In the genomic region with DNA sequence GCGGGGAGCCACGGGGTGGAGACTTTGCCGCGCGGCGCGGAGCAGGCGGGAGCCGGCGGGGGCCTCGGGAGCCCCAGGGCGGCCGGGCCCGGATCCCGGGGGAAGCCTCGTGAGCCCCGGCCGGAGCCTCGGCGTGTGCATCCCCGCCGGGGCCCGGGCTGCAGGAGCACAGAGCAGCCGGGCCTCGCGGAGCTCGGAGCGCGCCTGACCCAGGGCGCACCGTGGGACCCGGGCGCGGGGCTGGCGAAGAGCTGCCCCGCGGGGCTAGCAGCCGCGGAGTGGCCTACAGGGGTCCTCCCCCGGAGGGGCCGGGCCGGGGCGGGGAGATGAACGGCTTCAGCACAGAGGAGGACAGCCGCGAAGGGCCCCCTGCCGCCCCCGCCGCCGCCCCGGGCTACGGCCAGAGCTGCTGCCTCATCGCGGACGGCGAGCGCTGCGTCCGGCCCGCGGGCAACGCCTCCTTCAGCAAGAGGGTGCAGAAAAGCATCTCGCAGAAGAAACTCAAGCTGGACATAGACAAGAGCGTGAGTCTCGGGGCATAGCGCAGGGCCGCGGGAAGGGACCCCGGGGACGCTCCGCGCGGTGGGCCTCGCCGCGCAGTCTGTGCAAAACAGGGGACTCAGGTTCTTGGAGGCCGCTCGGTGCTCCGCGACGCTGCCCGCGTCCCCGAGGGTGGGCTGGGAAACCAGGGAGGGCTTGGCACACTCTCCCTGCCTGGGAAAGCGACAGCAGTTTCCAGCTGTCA, we compare ENCODE assay signal across 8 mouse cellular contexts. TPM values are rescaled to one million over a fixed set of nuclear protein-coding genes. Genes with fewer than 3 reads are reported as not detected.
A peak's percentile ranks its signal among the peaks of the same experiment; 100 is the strongest.
DNase-seq lines count a peak whose midpoint lies in the region; ATAC-seq and TF ChIP-seq lines count a peak whose summit lies in the region.

No protein-coding gene starts in this region.

- H3K4me3 ChIP-seq in cortical plate, adult 2 months (ENCODE audit: insufficient read depth, low read length), result peak overlapping the region; percentile 97
- peak overlapping the region; percentile 88 for H3K4me3 ChIP-seq in intestine, postnatal 0 days (ENCODE audit: low read depth, low read length)
- H3K4me3 ChIP-seq in liver, embryonic 13.5 days (replicated peaks), result peak overlapping the region; percentile 92
- H3K4me3 ChIP-seq in neural tube, embryonic 12.5 days, result peak overlapping the region; percentile 87

- H3K36me3 ChIP-seq in intestine, postnatal 0 days (ENCODE audit: control insufficient read depth, insufficient read depth), result peaks cover 9% of the 10 kb centered on the region; the same call in 1 of the 2 replicates
- H3K36me3 ChIP-seq in liver, embryonic 13.5 days, result no peaks in the 10 kb centered on the region
- H3K36me3 ChIP-seq in neural tube, embryonic 12.5 days, result peaks cover 3% of the 10 kb centered on the region; the same call in 1 of the 2 replicates

- H3K27ac ChIP-seq in cortical plate, adult 2 months (ENCODE audit: insufficient read depth, low read length), result no peak overlapping the region
- H3K27ac ChIP-seq in intestine, postnatal 0 days (ENCODE audit: low read depth, low read length), result peak overlapping the region; percentile 83
- peak overlapping the region; percentile 13; the same call in 1 of the 2 replicates for H3K27ac ChIP-seq in liver, embryonic 13.5 days
- no peak overlapping the region; the same call in 1 of the 2 replicates for H3K27ac ChIP-seq in neural tube, embryonic 12.5 days

- DNase-seq in layer of hippocampus, postnatal 10 days (ENCODE audit: low spot score in 2 of 2), result peak; percentile 59 to 72
- DNase-seq in layer of hippocampus, adult 8-10 months (ENCODE audit: low spot score in 2 of 2), result no peak
- peak; percentile 98 for DNase-seq in heart, adult 11 months
- DNase-seq in liver, embryonic 13.5 days, result peak; percentile 40
- peak; percentile 34 to 35 for DNase-seq in thymus, postnatal 10 days (ENCODE audit: low spot score in 2 of 2)

- TF ChIP-seq POLR2A in cortical plate, adult 2 months (IDR thresholded peaks at IDR 0.05; ENCODE audit: extremely low read depth, insufficient read depth, low read length), result no peak

- under 1% methylated on average over 58 of the region's 85 CpGs for WGBS in intestine, postnatal 0 days
- WGBS in liver, embryonic 13.5 days (ENCODE audit: insufficient replicate concordance), result 1% methylated on average over 74 of the region's 85 CpGs
- under 1% methylated on average over 75 of the region's 85 CpGs for WGBS in neural tube, embryonic 12.5 days

- peak overlapping the region; percentile 90 for H3K9ac ChIP-seq in intestine, postnatal 0 days (ENCODE audit: low read depth, low read length)
- peak overlapping the region; percentile 93 for H3K9ac ChIP-seq in liver, embryonic 13.5 days
- peak overlapping the region; percentile 93 for H3K9ac ChIP-seq in neural tube, embryonic 12.5 days

- TF ChIP-seq CTCF in cortical plate, adult 2 months (IDR thresholded peaks at IDR 0.05; ENCODE audit: extremely low read depth, insufficient read depth, low read length), result no peak
- TF ChIP-seq CTCF in intestine, postnatal 0 days (IDR thresholded peaks at IDR 0.05; ENCODE audit: low read depth), result peak; percentile 8; the same call in 1 of the 2 replicates

- no peaks in the 10 kb centered on the region for H3K9me3 ChIP-seq in intestine, postnatal 0 days (ENCODE audit: control insufficient read depth)
- no peaks in the 10 kb centered on the region for H3K9me3 ChIP-seq in liver, embryonic 13.5 days (replicated peaks)
- no peaks in the 10 kb centered on the region for H3K9me3 ChIP-seq in neural tube, embryonic 12.5 days

- ATAC-seq in intestine, postnatal 0 days, result no peak; the same call in 1 of the 2 replicates
- peak; percentile 50; the same call in 1 of the 2 replicates for ATAC-seq in liver, embryonic 13.5 days (ENCODE audit: low read depth)
- ATAC-seq in neural tube, embryonic 12.5 days (ENCODE audit: low FRiP score, low read depth), result peak; percentile 65

- H3K4me2 ChIP-seq in intestine, postnatal 0 days (replicated peaks; ENCODE audit: low read depth), result peak overlapping the region; percentile 97
- H3K4me2 ChIP-seq in liver, embryonic 13.5 days, result peak overlapping the region; percentile 100
- H3K4me2 ChIP-seq in neural tube, embryonic 12.5 days (replicated peaks), result peak overlapping the region; percentile 98

- peaks cover 6% of the 10 kb centered on the region; the same call in 1 of the 2 replicates for H3K4me1 ChIP-seq in cortical plate, adult 2 months (ENCODE audit: control insufficient read depth, insufficient read depth, low read length)
- peaks cover 8% of the 10 kb centered on the region; the same call in 1 of the 2 replicates for H3K4me1 ChIP-seq in intestine, postnatal 0 days (replicated peaks; ENCODE audit: control insufficient read depth, insufficient read depth, low read length)
- peaks cover 23% of the 10 kb centered on the region for H3K4me1 ChIP-seq in liver, embryonic 13.5 days (replicated peaks)
- H3K4me1 ChIP-seq in neural tube, embryonic 12.5 days, result peaks cover 23% of the 10 kb centered on the region

- H3K27me3 ChIP-seq in intestine, postnatal 0 days (replicated peaks; ENCODE audit: control insufficient read depth, insufficient read depth, low read length), result no peaks in the 10 kb centered on the region
- H3K27me3 ChIP-seq in liver, embryonic 13.5 days, result peaks cover 27% of the 10 kb centered on the region
- H3K27me3 ChIP-seq in neural tube, embryonic 12.5 days (replicated peaks), result no peaks in the 10 kb centered on the region

RNA-seq across cellular contexts. Expression of a gene that starts 0.5 kb away (rescaled TPM):
- total RNA-seq in layer of hippocampus, postnatal 10 days (2021), result 10 to 100 TPM; 44.4 to 47.5 TPM
- total RNA-seq in layer of hippocampus, adult 8-10 months (2022), result 10 to 100 TPM; 46.8 to 53.4 (median 48.9) TPM
- polyA plus RNA-seq in cortical plate, adult 2 months (2012; rRNA removed), result 37.7 and 40.0 TPM in 2 replicates
- polyA plus RNA-seq in intestine, postnatal 0 days (2015; fragmentation: Nextera tagmentation; extraction: Ambion mirVana), result 19.3 and 21.2 TPM in 2 replicates
- 3.3 and 3.5 TPM in 2 replicates for polyA plus RNA-seq in liver, embryonic 13.5 days (2015; fragmentation: Nextera tagmentation; extraction: Ambion mirVana)
- polyA plus RNA-seq in neural tube, embryonic 12.5 days (2016; fragmentation: Nextera tagmentation; extraction: Ambion mirVana), result 18.6 and 22.2 TPM in 2 replicates

RNA-seq across cellular contexts. Expression of a gene that starts 30.7 kb away (rescaled TPM):
- total RNA-seq in layer of hippocampus, postnatal 10 days (2021), result not detected
- total RNA-seq in layer of hippocampus, adult 8-10 months (2022), result not detected
- not detected in 2 replicates for polyA plus RNA-seq in cortical plate, adult 2 months (2012; rRNA removed)
- polyA plus RNA-seq in intestine, postnatal 0 days (2015; fragmentation: Nextera tagmentation; extraction: Ambion mirVana), result 17.4 and 20.7 TPM in 2 replicates
- 0.48 and 0.58 TPM in 2 replicates for polyA plus RNA-seq in liver, embryonic 13.5 days (2015; fragmentation: Nextera tagmentation; extraction: Ambion mirVana)
- polyA plus RNA-seq in neural tube, embryonic 12.5 days (2016; fragmentation: Nextera tagmentation; extraction: Ambion mirVana), result 0.20 TPM in 2 replicates

Comparison
In these comparisons a context has a peak if more than half of its experiments do, and no peak if none do; other contexts are left out.
1. DNase-seq: peak in layer of hippocampus, postnatal 10 days (2 of 2), heart, adult 11 months (single experiment), liver, embryonic 13.5 days (single experiment) and thymus, postnatal 10 days (2 of 2); none in layer of hippocampus, adult 8-10 months (0 of 2).
2. H3K27ac ChIP-seq: peak in intestine, postnatal 0 days (single experiment) and liver, embryonic 13.5 days (single experiment); none in cortical plate, adult 2 months (single experiment) and neural tube, embryonic 12.5 days (single experiment).
3. RNA of a gene that starts 30.7 kb away (polyA plus RNA-seq): 17.4 to 20.7 TPM in intestine, postnatal 0 days; 0.48 to 0.58 TPM in liver, embryonic 13.5 days, 0.20 TPM in neural tube, embryonic 12.5 days and not detected in cortical plate, adult 2 months; every median in the first group is over 10 times any median in the second.
4. Peak in every context shown above with its lines, with median percentiles within 50 percentile points of each other: H3K4me3 ChIP-seq, H3K4me2 ChIP-seq and H3K9ac ChIP-seq.